Mouse (Mus musculus) embryonic fibroblast, embryonic 13.5 days (primary cell): ENCODE data around the gene Dlg2.

Source experiments
- CTCF ChIP-seq: IDR thresholded peaks from 2 replicates; pipeline ENCODE4 v1.5.1; 2011; ENCODE audit warnings: mild to moderate bottlenecking, control low read depth, low read length, moderate library complexity, borderline replicate concordance; ENCODE audit not compliant: insufficient read depth
- POLR2A ChIP-seq: IDR thresholded peaks from 2 replicates; pipeline ENCODE4 v1.6.1; 2011; ENCODE audit warnings: low read depth, mild to moderate bottlenecking, control low read depth, low read length, moderate library complexity

GRCm38 (mm10) chr7:90696181-90696950 lies 219.9 kb downstream of the Dlg2 start:
- TF ChIP-seq CTCF (no peak), POLR2A (no peak)
